Mouse (Mus musculus) brain, embryonic 14.5 days (tissue): ENCODE measurements around the gene Kalrn. TPM values are rescaled to one million over a fixed set of nuclear protein-coding genes. Genes with fewer than 3 reads are reported as not detected.

Source experiments
- DNase-seq: peaks from one replicate; pipeline ENCODE4 v3.0.0-alpha.2; 2011; ENCODE audit warnings: low read depth
- CTCF ChIP-seq: fragments of 200-500 bp; IDR thresholded peaks from 2 replicates; pipeline ENCODE4 v1.5.1; 2012; ENCODE audit warnings: inconsistent platforms, mild to moderate bottlenecking, moderate library complexity, borderline replicate concordance; ENCODE audit not compliant: insufficient read depth, insufficient read length; ENCODE audit errors: extremely low read depth
- POLR2A ChIP-seq: fragments of 200-500 bp; IDR thresholded peaks from 2 replicates; pipeline ENCODE4 v1.6.1; 2012; ENCODE audit warnings: mild to moderate bottlenecking, inconsistent platforms, borderline replicate concordance; ENCODE audit not compliant: poor library complexity, insufficient read depth, insufficient read length, severe bottlenecking; ENCODE audit errors: extremely low read depth
- polyA plus RNA-seq: library from polyadenylated mRNA; depleted of rRNA; stranded (reverse); fragments of >200 nt; gene quantifications from 2 replicates; pipeline ENCODE4 v1.2.3, GENCODE M21; 2012

Gene Kalrn
- polyA plus RNA-seq, 1 experiment: 52.2 TPM

GRCm38 (mm10) chr16:33946021-33946420 is 627.3 kb downstream of the Kalrn start:
- DNase-seq: no peak
- no peak for TF ChIP-seq POLR2A
- no peak for TF ChIP-seq CTCF

GRCm38 (mm10) chr16:33944772-33945171 is 628.6 kb downstream of the Kalrn start:
- DNase-seq: no peak

GRCm38 (mm10) chr16:33944126-33944525 is 629.2 kb downstream of the Kalrn start:
- no peak for DNase-seq
- TF ChIP-seq CTCF (no peak), POLR2A (no peak)

More at GRCm38 (mm10) chr16:33944772-33945171, 628.6 kb downstream of the Kalrn start:
- TF ChIP-seq CTCF (no peak), POLR2A (no peak)

GRCm38 (mm10) chr16:33943388-33943787 is 629.9 kb downstream of the Kalrn start:
- DNase-seq: no peak
- TF ChIP-seq POLR2A: no peak
- no peak for TF ChIP-seq CTCF

- TF ChIP-seq POLR2A: no peak
- no peak for TF ChIP-seq CTCF
- DNase-seq: peak; percentile 44
These were observed 631.0 kb downstream of the Kalrn start for GRCm38 (mm10) chr16:33942341-33942740.

- TF ChIP-seq CTCF: no peak
- TF ChIP-seq POLR2A: no peak
- peak; percentile 79 for DNase-seq
These were observed 632.0 kb downstream of the Kalrn start for GRCm38 (mm10) chr16:33941271-33941781.

GRCm38 (mm10) chr16:33940095-33940494 is 633.2 kb downstream of the Kalrn start:
- TF ChIP-seq CTCF: no peak
- TF ChIP-seq POLR2A: no peak
- DNase-seq: no peak

- TF ChIP-seq CTCF (no peak), POLR2A (no peak)
These were observed 633.7 kb downstream of the Kalrn start for GRCm38 (mm10) chr16:33939636-33940035.

GRCm38 (mm10) chr16:33939133-33939531 is 634.2 kb downstream of the Kalrn start:
- TF ChIP-seq POLR2A: no peak
- no peak for TF ChIP-seq CTCF
- DNase-seq: no peak

More at GRCm38 (mm10) chr16:33939636-33940035, 633.7 kb downstream of the Kalrn start:
- no peak for DNase-seq

GRCm38 (mm10) chr16:33938311-33939132 is 634.8 kb downstream of the Kalrn start:
- DNase-seq: no peak
- TF ChIP-seq POLR2A (no peak), CTCF (no peak)

GRCm38 (mm10) chr16:33937567-33937966 is 635.8 kb downstream of the Kalrn start:
- no peak for TF ChIP-seq CTCF
- no peak for TF ChIP-seq POLR2A
- DNase-seq: no peak

GRCm38 (mm10) chr16:33936885-33937284 is 636.4 kb downstream of the Kalrn start:
- DNase-seq: no peak
- TF ChIP-seq POLR2A (no peak), CTCF (no peak)
